Mouse (Mus musculus) thymus, postnatal 36 days (tissue): ENCODE data around the gene Clp1.
A peak's percentile ranks its signal among the peaks of the same experiment; 100 is the strongest.

ENCODE experiments used
- DNase-seq, 2 experiments: peaks; one replicate each; pipeline ENCODE4 v3.0.0; 2022; ENCODE audit warnings: mixed read lengths in 2 of 2

Gene Clp1

DNA sequence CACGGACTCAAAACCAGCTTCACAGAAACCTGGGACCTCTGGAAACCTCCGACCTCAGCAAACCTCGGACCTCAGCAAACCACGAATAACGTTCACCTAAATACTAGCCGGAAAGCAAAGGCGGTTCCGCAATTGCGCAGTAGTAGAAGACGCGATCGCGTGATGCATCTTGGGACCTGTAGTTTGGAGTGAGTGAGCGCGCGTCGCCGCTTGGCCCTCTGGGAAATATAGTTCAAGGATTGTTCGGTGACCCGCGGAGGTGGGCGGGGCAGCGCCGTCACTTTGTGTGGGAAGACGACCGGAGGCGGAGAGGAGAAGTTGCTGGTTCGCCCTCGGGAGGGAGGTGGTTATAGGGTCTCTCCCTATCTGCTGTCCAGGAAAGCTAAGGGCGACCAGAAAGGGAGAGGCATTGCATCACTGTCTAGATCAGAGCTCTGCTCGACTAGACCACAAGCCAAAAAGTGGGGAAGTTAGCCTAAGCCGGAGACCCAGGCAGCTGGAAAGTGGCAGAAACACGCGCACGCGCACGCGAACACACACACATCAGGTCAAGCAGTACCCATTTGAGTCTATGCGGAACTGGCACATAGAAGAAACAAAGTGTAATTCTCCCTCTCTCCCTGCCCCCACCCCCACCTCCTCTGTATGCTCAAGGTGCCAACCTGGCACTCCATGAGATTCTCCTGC lies at the start of gene Clp1:
Clp1 (minus strand) TSS at position 179 of the 687 bp plus-strand sequence.
- DNase-seq: peak; percentile 94 to 95

DNA sequence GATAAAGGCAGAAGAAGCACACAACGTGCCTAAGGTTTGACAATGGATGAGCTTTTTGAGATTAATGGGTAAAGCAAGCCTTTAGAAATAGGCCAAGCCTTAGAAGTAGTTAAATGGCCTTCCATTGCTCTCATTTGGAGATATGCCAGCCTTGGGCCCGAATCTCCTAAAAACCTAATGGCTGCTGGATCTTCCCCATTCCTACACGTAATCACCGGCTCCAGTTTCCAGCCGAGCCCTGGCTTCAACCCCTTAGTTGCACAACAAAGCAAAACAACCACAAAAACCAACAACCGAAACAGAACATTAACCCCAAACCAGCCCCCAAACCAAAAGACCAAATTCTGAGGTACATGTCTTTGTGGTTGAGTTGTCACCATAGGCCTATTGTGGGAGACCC lies 48.5 kb upstream of the Clp1 start:
- no peak for DNase-seq

- no peak for DNase-seq
Observed at GRCm38 (mm10) chr2:84775241-84775640, 48.1 kb upstream of the Clp1 start, which contains the start of gene Serping1. Gene Serping1, minus strand, starts transcription at chr2:84775444.

- DNase-seq: no peak
Observed at GRCm38 (mm10) chr2:84774751-84775150, 47.6 kb upstream of the Clp1 start.

- no peak for DNase-seq
Observed at GRCm38 (mm10) chr2:84773195-84773594, 46.0 kb upstream of the Clp1 start.

- DNase-seq: no peak
Observed at GRCm38 (mm10) chr2:84772454-84772853, 45.3 kb upstream of the Clp1 start.

GRCm38 (mm10) chr2:84770501-84770900 lies 43.4 kb upstream of the Clp1 start:
- DNase-seq: no peak

DNA sequence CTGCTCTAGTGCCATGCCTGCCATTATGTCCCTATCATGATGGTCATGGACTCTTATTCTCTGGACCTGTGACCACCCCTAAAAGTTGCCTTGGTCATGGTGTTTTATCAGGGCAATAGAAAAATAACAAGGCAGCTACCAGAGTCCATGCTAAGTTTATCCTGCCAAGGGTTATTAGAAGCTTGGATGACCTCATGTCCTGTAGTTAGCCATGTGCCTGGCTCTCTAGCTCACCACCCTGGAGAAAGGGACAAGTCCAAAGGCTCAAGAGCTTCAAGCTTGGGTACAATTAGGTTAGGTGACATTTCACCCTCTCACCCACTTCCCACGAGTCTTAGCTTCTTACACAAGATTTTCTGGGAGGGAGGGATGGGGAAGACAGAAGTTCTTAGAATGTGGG lies 35.7 kb upstream of the Clp1 start:
- no peak for DNase-seq

DNA sequence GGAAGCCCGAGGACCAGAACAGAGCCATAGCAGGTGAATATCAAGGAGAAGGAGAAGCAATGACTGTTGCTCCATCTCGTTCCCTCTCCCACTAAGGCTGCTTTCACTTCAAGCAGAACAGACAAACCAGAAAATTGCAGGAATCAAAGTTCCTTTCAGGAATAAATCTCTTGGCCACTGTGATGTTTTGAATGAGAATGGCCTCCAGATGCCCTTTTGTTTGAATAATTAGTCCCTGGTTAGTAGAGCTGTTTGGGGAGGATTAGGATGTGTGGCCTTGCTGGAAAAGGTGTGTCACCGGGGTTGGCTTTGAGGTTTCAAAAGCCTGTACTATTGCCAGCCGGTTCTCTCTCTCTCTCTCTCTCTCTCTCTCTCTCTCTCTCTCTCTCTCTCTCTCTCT lies 35.1 kb upstream of the Clp1 start:
- DNase-seq: no peak

GRCm38 (mm10) chr2:84761840-84762239 lies 34.7 kb upstream of the Clp1 start:
- no peak for DNase-seq

GRCm38 (mm10) chr2:84761309-84761708 lies 34.2 kb upstream of the Clp1 start:
- DNase-seq: no peak

DNA sequence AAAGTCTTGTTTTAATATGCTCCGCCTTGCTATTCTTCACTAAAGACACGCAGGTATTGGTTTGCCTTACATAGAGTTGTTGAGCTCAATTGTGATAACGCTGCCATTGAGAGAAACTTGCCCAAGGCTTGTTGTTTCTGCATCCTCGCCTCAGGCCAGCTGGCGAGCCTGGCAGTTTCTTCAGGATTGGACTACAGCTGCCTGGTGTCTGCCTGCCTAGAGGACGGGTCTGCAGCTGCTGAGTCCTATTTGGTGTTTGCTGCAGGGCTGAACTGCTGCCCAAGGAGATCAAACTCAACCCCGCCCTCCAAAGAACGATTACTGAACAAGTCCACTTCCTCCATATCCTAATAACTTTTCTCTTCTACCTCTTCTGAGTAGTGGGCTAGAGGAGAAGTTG lies 33.6 kb upstream of the Clp1 start:
- DNase-seq: no peak

- DNase-seq: no peak
Observed at GRCm38 (mm10) chr2:84758542-84759127, 31.5 kb upstream of the Clp1 start.

DNA sequence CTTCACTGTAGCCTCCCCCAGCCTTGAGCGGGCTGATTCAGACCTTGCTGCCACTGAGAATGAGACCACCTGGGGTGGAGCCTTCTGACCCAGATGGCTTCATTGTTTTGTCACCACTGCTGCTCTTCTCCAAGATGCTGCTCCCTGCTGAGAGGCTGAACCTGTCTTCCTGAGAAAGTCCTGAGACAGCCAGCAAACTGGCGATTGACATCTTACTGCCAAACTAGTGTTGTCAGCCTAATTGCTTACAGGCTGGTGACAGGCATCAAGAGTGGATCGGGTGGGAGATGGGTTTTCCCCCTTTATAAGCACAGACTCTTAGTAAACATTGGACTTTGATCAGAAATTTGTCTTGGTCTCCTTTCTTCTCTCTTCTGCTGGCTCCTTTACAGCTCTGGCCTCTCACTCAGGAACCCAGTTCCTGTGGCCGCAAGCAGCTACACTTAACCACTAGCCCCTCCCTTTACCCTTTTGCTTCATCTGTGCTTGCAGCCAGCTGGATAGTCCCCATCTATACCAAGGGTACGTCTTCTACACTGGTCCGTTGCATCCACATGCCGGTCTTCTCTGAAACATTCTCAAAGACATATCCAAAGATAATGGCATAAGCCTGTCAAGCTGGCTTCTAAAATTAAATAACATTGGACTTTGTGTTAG lies 30.0 kb upstream of the Clp1 start:
- DNase-seq: no peak

- DNase-seq: no peak
Observed at GRCm38 (mm10) chr2:84756245-84756644, 29.1 kb upstream of the Clp1 start.

- DNase-seq: no peak
Observed at GRCm38 (mm10) chr2:84750115-84750514, 23.0 kb upstream of the Clp1 start.

- DNase-seq: no peak
Observed at GRCm38 (mm10) chr2:84744126-84744525, 17.0 kb upstream of the Clp1 start.

DNA sequence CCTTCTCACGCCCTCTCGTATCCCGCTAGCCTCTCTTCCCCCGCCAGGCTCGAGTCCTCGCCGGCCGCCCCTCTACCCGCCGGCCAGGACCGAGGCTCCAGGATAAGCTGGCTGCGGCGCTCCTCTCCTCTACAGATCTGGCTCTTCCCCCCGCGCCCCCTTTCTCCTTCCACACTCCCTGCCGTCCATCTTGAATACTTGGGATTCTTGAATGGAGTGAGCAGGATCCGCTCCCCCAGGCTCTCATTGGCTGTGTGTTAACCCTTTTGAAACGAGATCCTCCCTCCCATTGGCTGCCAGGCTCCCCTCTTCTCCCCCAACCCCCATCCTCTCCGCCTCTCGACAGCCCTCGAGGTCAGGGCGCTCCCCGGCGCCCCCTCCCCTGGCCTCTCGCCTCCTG lies 16.4 kb upstream of the Clp1 start, which contains the start of gene Gm19426:
Gm19426 (minus strand) TSS at position 95 of the 400 bp plus-strand sequence.
- DNase-seq: peak in 1 of 2 experiments; percentile 30

GRCm38 (mm10) chr2:84742451-84743283 lies 15.5 kb upstream of the Clp1 start:
- DNase-seq: no peak

DNA sequence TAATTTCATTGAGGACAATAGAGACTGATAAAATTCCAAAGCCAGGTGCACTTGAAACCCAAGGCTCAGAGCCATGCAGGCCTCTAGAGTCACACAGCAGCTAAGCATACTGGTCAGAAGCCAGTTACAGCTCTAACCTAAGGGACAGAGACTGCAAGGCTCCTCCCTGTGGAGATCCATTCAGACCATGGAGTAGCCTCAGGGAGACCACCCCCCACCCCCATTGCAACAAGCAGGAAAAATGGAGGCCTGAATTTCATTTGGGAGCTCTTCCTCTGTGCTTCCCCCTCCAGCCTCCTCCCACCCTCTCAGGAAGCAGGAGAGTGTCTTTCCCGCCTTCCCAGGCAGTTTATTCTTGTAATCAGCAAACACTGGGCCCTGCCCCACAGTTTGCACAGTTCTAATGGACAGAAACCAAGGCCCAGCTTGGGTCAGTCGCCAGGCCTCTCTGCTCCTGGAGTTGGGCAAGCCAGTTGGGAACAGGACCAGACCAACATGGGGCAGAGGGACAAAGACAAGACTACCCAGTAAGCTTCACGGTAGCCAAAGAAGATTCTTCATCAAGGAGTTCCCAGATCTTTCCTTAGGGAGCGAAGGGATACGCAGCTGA lies 14.8 kb upstream of the Clp1 start:
- DNase-seq: no peak

DNA sequence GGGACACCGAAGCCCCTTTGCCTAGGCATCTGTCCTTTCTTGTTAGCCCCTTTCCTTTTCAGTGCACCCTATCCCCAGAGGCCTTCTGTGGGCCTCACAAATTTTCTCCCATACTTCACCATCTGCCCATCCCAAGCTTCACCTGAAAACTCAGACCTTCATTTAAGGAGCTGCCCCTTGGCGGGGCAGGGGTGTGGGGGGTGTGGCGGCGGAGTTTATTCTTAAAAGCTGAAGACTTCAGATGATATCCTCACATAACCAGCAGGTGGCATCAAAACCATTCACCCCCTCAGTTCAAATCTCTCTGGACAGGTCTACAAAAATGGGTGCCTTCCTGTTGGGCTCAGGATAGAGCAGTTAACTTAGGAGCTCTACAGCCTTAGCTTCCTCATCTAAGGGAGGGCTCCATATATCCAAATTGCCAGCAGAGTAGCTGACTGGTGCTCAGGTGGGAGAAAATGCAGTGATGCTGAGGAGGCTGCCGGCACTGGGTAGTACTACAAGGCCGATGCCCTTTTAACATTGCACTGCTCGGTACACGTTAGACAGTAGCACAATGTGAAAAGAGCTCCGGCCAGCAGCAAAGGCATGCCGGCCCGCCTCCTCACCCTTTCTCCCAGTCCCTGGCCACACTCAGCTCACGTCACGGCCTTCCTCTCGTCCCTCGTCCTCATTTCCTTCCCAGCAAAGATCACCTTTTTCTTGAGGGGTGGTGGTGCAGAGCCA lies 13.6 kb upstream of the Clp1 start:
- no peak for DNase-seq
